ENCODE assay signal across 9 mouse cellular contexts in the genomic region with DNA sequence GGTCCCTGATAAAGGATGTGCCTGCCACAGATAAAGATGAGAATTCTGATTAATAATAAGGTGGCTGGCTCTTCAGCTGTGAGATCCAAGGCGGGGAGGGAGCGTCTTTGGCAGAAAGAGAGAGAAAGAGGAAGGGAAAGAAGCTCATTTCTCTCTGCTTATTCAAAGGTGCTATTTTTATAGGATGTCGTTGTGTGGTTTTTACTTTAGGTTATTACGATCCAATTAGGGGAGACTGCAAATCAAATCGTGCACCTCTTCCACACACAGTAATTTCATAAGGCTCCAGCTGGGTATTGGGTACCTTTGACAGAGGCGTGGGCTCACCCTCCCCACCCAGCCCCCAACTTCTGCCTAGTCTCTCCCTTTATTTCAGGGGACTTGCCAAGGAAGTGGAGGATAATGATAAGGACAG. TPM values are rescaled to one million over a fixed set of nuclear protein-coding genes. Genes with fewer than 3 reads are reported as not detected.
DNase-seq lines count a peak whose midpoint lies in the region; ATAC-seq lines count a peak whose summit lies in the region.
"Had no signal": no experiment of that assay in that cellular context is flagged by ENCODE, and none has a peak within 500 bp of the region (broad histone marks: within the 10 kb centered on the region; RNA-seq: fewer than 3 reads in every experiment).

No protein-coding gene starts in this region.

- H3K4me1 ChIP-seq in heart, embryonic 14.5 days (ENCODE audit: control insufficient read depth in 2 of 2, insufficient read depth in 2 of 2, low read length in 2 of 2), result peaks cover 0 to 2% of the 10 kb centered on the region in 2 experiments; a peak in 1 of 4 replicates
- H3K4me1 ChIP-seq in hindbrain, embryonic 11.5 days (replicated peaks; ENCODE audit: control insufficient read depth, insufficient read depth, low read length), result no peaks in the 10 kb centered on the region
- H3K4me1 ChIP-seq in midbrain, embryonic 13.5 days (replicated peaks), result peaks cover 21% of the 10 kb centered on the region

- ATAC-seq in heart, embryonic 14.5 days (ENCODE audit: insufficient number of reproducible peaks, insufficient read depth, low FRiP score, low read depth), result no peak
- ATAC-seq in hindbrain, embryonic 11.5 days (ENCODE audit: low FRiP score), result peak; percentile 53
- peak; percentile 74 for ATAC-seq in midbrain, embryonic 13.5 days

- H3K9ac ChIP-seq in heart, embryonic 14.5 days (ENCODE audit: low read length), result no peak overlapping the region
- peak overlapping the region; percentile 15; the same call in 1 of the 2 replicates for H3K9ac ChIP-seq in hindbrain, embryonic 11.5 days (ENCODE audit: low read depth, low read length)
- peak overlapping the region; percentile 87 for H3K9ac ChIP-seq in midbrain, embryonic 13.5 days (replicated peaks)

- no peaks in the 10 kb centered on the region for H3K36me3 ChIP-seq in heart, embryonic 14.5 days (ENCODE audit: control insufficient read depth, insufficient read depth, low read length)
- no peaks in the 10 kb centered on the region for H3K36me3 ChIP-seq in hindbrain, embryonic 11.5 days (ENCODE audit: control insufficient read depth, insufficient read depth, low read length)
- H3K36me3 ChIP-seq in midbrain, embryonic 13.5 days, result no peaks in the 10 kb centered on the region

- no peak for DNase-seq in heart, adult 8-10 months (ENCODE audit: low spot score)
- peak; percentile 34 for DNase-seq in brain, embryonic 18.5 days (ENCODE audit: low read depth, low spot score)
- DNase-seq in hindbrain, embryonic 11.5 days (ENCODE audit: low spot score), result peak; percentile 39
- no peak for DNase-seq in lung, postnatal 10 days
- DNase-seq in lung, postnatal 36 days, result no peak
- no peak for DNase-seq in urinary bladder, adult 18-20 months (ENCODE audit: low spot score in 2 of 2)

- 19% methylated on average over 6 of the region's 6 CpGs for WGBS in heart, embryonic 14.5 days
- 21% methylated on average over 6 of the region's 6 CpGs for WGBS in hindbrain, embryonic 11.5 days
- WGBS in midbrain, embryonic 13.5 days, result 18% methylated on average over 6 of the region's 6 CpGs

- peaks cover 9% of the 10 kb centered on the region for H3K27me3 ChIP-seq in heart, embryonic 14.5 days (ENCODE audit: control insufficient read depth, insufficient read depth, low read length)
- H3K27me3 ChIP-seq in hindbrain, embryonic 11.5 days (ENCODE audit: control insufficient read depth, insufficient read depth, low read length), result no peaks in the 10 kb centered on the region
- H3K27me3 ChIP-seq in midbrain, embryonic 13.5 days, result no peaks in the 10 kb centered on the region

- no peak overlapping the region for H3K27ac ChIP-seq in heart, embryonic 14.5 days (replicated peaks in 1 of 2; ENCODE audit: control insufficient read depth in 1 of 2, insufficient read depth in 1 of 2, low read depth in 2 of 2, low read length in 2 of 2)
- no peak overlapping the region for H3K27ac ChIP-seq in hindbrain, embryonic 11.5 days (ENCODE audit: low read depth, low read length)
- H3K27ac ChIP-seq in midbrain, embryonic 13.5 days, result peak overlapping the region; percentile 87

- no peak overlapping the region for H3K4me3 ChIP-seq in heart, embryonic 14.5 days (ENCODE audit: control insufficient read depth in 1 of 2, insufficient read depth in 1 of 2, low read depth in 1 of 2, low read length in 2 of 2)
- H3K4me3 ChIP-seq in hindbrain, embryonic 11.5 days (ENCODE audit: low read depth, low read length), result peak overlapping the region; percentile 46; the same call in 1 of the 2 replicates
- peak overlapping the region; percentile 65 for H3K4me3 ChIP-seq in midbrain, embryonic 13.5 days (replicated peaks)

- no peaks in the 10 kb centered on the region for H3K9me3 ChIP-seq in heart, embryonic 14.5 days (ENCODE audit: control insufficient read depth, low read length)
- H3K9me3 ChIP-seq in hindbrain, embryonic 11.5 days (ENCODE audit: control insufficient read depth, low read length), result no peaks in the 10 kb centered on the region
- H3K9me3 ChIP-seq in midbrain, embryonic 13.5 days, result no peaks in the 10 kb centered on the region

- H3K4me2 ChIP-seq in heart, embryonic 14.5 days (ENCODE audit: low read length), result peak overlapping the region; percentile 77
- H3K4me2 ChIP-seq in hindbrain, embryonic 11.5 days (replicated peaks; ENCODE audit: low read depth, low read length), result peak overlapping the region; percentile 72
- peak overlapping the region; percentile 80 for H3K4me2 ChIP-seq in midbrain, embryonic 13.5 days (replicated peaks)

RNA-seq across cellular contexts. Expression of a gene that starts 1.0 kb away (rescaled TPM):
- polyA plus RNA-seq in heart, embryonic 14.5 days (2014; fragmentation: Nextera tagmentation; extraction: Ambion mirVana), result 0.26 TPM in 1 of 2 replicates, not detected in the other
- not detected for total RNA-seq in heart, adult 8-10 months (2022)
- 3.4 and 4.6 TPM in 2 replicates for polyA plus RNA-seq in hindbrain, embryonic 11.5 days (2014; fragmentation: Nextera tagmentation; extraction: Ambion mirVana)
- polyA plus RNA-seq in midbrain, embryonic 13.5 days (2015; fragmentation: Nextera tagmentation; extraction: Ambion mirVana), result 14.9 and 15.1 TPM in 2 replicates
- total RNA-seq: liver, adult 2 months had no signal
- polyA plus RNA-seq: liver, adult 2 months had no signal

Comparison
In these comparisons a context has a peak if more than half of its experiments do, and no peak if none do; other contexts are left out.
1. H3K4me3 ChIP-seq: peak in hindbrain, embryonic 11.5 days (single experiment) and midbrain, embryonic 13.5 days (single experiment); none in heart, embryonic 14.5 days (0 of 2).
2. DNase-seq: peak in brain, embryonic 18.5 days (single experiment) and hindbrain, embryonic 11.5 days (single experiment); none in heart, adult 8-10 months (single experiment), lung, postnatal 10 days (single experiment), lung, postnatal 36 days (single experiment) and urinary bladder, adult 18-20 months (0 of 2).
3. Peak in every context shown above with its lines, with median percentiles within 50 percentile points of each other: H3K4me2 ChIP-seq.